Mouse (Mus musculus) c-Kit-positive CD71-negative TER-119-negative erythroid progenitor cells, embryonic 14.5 days (primary cell): ENCODE measurements around the gene Mylk4.

Source experiments
- DNase-seq: peaks from one replicate; pipeline ENCODE4 v3.0.0-alpha.2; 2013; ENCODE audit warnings: low read depth

The Mylk4 gene

DNA sequence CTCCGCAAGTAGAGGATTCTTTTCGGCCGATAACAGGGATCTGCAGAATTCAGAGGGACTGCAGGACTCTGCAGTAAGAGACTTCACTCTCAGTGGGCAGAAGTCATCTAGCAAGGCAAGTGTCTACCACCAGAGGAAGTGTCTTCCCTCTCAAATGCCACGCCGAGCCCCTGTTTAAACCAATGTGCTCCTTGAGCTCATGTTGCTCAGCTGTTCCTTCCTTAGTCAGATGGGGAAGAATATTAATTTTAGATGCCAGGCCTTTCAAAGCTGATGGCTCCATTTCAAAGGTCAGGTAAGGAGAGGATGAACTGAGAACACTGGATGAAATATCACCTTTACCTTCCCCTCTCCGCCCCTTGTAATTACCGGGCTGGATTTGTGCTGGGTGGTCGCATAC, at the start of gene Mylk4:
Gene Mylk4 (minus strand): TSS at position 139 of the 400 bp plus-strand sequence.
- DNase-seq = no peak

GRCm38 (mm10) chr13:32833237-32833636, 49.5 kb upstream of the Mylk4 start:
- no peak for DNase-seq

- no peak for DNase-seq
Observed at GRCm38 (mm10) chr13:32832776-32833175, 49.0 kb upstream of the Mylk4 start.

DNA sequence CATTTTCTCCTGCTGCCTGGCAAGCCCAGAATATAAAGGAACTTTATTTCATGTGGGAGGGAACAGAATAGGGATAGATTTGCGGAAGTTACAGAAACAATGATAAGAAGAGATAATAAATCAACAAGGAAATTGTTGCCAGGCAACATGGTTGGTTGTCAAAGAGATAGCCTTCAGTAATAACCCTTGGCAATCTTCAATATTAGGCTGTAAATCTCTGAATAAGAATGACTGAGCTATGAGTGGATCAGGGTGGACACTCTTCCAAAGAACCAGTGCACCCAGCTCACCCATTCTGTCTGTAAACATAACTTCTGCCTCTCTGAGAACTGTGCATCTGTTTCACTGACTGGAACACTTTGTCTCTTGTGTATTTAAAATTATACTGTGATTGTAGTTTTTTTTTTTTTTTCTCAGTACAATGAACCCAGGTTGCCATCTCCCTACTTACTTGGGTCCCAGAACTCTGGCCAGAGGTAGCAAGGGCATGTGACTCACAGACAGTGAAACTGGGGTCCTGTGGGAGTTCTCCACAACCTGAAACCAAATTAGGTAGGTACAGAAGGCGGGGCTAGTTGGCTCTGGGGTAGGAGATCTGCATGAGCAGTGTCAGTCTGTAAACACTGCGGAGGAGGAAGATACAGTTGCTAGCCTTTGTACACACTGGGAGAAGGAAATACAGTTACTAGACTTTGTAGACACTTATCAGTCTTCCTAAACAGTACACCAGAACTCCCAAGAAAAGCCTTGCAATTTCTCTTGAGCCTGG, 47.9 kb upstream of the Mylk4 start:
- DNase-seq = no peak

DNA sequence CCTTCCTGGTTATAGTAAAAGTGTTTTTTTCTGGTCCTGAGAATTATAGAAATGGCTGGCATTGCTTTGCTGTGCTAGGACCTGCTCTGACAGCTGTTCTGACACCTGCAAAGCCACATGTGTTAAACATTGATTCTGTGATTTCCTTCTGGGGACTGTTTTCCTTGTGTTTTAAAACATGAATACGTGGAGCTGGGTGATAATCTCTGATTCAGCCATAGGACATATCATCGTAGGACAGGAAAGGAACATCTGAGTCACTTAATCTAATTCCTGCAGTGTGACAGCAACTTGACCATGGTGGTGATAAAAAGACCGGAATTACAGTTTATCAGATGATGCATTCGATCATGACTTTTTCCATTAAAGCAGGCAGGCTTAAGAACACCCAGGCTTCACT, 45.1 kb upstream of the Mylk4 start:
- DNase-seq = no peak

- DNase-seq = no peak
Observed at GRCm38 (mm10) chr13:32827951-32828350, 44.2 kb upstream of the Mylk4 start.

DNA sequence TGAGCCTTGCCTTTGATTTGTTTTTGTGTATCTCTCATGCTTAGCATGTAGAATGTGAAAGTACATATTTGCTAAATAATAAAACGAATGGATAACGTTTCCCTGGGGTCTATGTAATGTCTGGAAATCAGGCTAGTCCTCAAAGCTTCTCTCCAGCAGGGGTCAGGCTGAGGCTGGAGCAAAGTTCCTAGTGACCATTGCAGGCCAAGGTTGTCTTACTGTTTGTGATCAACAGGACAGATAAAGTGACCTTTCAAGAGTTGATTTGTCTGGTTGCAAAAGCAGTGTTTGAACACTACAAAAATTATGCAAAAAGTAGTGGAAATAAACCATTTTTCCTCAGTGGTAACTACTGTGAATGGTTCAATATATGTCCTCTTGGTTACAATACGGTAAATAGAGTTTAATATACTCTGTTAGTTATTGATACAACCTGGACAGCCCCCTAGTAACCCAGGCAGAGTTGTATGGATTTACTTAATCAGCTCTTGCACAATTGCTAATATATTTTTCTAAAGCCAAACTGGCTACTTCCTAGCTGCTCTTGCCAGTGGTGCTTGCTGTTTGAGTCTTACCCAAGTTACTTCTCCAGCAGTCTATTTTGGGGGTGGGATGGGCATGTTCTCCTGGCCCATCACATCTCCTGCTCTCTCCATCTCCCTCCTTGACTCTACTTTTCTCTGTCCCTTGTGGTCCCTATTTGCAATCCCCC, 43.5 kb upstream of the Mylk4 start:
- no peak for DNase-seq

- no peak for DNase-seq
Observed at GRCm38 (mm10) chr13:32825546-32825945, 41.8 kb upstream of the Mylk4 start.

DNA sequence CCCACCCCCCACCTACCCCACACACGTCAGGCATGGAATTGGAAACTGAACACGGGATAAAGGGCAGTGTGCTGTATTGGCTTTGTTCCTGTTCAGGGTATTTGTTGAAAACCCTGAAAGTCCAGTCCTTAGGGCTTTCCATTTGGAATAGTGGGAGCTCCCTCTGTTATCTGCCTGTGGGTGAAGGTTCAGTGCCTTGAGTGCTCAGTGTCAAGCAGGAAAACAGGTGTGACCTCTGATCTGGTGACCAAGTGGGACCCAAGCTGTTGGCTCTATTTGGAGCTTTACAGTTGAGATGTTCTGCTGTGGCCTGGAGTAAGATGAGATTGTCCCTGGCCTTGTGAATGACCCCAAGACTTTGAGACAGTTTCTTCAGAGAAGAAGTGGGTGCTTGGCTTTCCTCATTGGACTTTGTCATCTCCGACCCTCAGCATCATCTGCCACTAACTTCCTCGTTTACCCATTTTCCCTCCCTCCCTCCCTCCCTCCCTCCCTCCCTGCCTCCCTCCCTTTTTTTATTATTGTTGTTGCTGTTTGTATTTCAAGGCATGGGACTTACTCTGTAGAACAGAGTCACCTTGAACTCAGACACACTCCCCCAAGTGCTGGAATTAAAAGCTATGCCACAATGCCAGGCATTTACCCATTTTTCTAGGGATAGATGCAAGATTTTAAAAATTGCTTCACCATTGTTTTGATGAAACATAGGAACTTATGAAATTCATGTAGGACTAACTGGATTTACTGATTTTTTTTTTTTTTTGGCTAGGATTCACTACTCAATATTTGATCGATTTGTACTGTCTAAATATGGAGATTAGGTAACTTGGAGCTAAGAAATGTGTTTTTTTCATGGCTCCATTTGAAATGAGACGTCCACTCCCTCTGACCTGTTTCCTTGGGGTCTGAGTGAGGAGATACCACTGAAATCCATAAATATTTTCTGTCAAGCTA, 40.9 kb upstream of the Mylk4 start:
- DNase-seq = no peak

DNA sequence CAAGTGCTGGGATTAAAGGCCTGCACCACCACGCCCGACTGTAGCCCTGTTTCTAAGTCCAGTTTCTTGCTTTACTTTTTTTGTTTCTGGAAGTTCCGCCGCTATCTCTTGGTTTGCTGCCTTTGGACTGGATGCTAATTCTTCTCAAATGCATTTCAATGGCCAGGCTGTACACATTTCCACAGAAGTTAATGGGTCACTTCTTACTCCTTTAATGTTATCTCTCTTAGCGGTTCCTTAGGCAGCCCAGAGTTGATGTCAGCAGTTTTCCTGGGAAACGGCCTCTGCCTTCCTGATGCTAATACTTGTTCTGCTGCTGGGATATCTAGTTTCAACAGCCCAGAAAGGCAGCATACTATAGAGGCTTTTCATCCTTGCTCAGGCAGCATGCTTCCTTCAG, 39.4 kb upstream of the Mylk4 start:
- no peak for DNase-seq

DNA sequence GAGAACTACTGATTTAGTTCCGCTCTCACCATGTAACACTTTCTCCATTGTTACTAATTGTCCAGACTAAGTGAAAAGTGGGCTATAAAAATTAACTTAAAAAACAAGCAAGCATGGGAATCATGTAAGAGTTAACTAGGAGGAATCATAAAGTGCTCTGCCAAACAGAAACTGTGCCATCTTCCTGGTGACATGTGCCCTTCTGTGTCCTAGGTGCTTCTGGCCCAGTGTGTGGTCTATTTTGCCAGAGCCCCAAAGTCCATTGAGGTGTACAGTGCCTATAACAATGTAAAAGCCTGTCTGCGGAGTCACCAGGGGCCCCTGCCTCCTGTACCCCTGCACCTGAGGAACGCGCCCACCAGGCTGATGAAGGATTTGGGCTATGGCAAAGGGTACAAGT, 37.9 kb upstream of the Mylk4 start:
- DNase-seq = no peak

DNA sequence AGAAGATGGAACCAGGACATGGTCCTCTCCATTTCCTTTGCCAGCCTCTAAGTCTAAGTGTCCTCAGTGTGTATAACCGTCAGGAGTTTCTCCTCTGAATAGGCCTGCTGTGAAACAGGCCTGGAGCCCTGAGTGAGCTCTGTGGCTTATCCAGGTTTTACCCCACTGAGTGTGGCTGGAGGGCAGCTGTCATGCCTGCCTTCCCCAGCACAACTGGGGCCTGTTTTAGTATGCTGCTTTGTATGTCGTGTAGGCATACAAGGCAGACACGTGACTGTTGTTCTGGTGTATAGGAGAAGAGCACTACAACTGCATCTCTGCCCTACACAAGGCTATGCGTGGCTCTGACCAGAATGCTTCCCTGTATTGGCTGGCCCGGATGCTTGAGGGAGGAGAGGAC, 36.2 kb upstream of the Mylk4 start:
- no peak for DNase-seq

DNA sequence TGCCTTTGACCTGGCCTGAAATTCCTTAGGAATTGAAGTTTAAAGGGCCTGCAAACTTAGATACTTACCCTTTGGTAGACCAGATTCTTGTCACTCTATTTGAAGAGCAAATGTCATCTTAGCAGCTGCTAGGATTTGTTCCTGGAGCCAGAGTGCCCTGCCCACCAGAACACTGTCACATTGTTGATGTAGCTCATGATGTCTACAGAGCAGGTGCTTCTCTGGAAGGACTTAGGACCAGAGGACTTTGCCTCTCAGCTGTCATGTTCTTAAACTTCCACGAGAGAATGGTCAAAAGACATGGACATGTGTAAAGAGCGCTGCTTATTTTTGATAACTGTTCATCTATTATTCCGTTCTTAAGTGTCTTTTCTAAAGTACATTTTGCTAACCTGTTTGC, 35.5 kb upstream of the Mylk4 start:
- no peak for DNase-seq

- DNase-seq = no peak
Observed at GRCm38 (mm10) chr13:32807624-32808023, 23.9 kb upstream of the Mylk4 start.

- DNase-seq = no peak
Observed at GRCm38 (mm10) chr13:32806820-32807219, 23.1 kb upstream of the Mylk4 start.

GRCm38 (mm10) chr13:32803701-32804345, 20.1 kb upstream of the Mylk4 start:
- no peak for DNase-seq

GRCm38 (mm10) chr13:32802259-32803081, 18.7 kb upstream of the Mylk4 start, which contains the start of gene D930007J09Rik:
D930007J09Rik (minus strand) TSS chr13:32802849.
- peak; percentile 5 for DNase-seq

DNA sequence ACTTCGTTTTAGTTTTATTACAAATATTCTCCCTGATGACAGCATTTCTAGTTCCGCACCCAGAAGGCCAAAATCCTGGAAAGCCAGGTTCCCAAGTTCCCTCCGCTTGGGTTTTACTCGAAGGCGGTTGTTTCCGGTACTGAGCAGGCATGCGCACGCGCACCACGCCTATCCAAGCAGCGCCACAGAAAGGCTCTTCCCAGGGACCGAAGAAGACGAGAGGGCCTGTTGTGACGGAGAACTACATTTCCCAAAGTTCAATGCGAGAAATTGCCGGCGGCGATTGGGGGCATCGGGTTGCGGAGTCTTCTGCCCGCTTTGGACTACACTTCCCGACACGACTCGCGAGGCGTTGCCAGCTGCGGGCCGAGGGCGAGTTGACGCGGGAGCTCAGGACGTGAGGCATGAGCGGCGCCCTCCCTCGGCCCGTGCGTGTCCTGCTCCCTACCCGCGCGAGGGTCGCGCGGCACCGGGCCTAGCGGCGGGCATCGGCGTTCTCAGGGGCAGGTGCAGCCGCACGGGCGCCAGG, 18.0 kb upstream of the Mylk4 start, which contains the start of gene Wrnip1:
Gene Wrnip1 (plus strand): TSS at position 346 of the 529 bp plus-strand sequence.
- peak; percentile 94 for DNase-seq

- peak; percentile 40 for DNase-seq
Observed at GRCm38 (mm10) chr13:32800859-32801258, 17.1 kb upstream of the Mylk4 start.

DNA sequence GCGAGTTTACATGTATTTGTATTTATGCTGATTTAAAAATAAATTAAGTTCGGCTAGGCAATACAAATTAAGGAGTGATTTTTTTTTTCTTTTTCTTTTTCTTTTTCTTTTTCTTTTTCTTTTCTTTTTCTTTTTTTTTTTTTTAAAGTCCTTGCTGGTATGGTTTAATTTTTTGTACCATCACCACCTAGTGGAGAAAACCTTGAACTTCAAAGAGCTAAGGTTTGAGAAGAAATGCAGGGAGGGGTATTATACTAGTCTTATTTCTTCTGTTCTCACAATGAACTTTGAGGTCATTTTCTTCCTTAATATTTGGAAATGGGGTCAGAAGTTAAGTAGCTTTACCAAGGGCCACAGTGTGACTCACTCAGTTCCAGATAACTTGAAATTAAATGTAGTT, 15.4 kb upstream of the Mylk4 start:
- peak; percentile 25 for DNase-seq

DNA sequence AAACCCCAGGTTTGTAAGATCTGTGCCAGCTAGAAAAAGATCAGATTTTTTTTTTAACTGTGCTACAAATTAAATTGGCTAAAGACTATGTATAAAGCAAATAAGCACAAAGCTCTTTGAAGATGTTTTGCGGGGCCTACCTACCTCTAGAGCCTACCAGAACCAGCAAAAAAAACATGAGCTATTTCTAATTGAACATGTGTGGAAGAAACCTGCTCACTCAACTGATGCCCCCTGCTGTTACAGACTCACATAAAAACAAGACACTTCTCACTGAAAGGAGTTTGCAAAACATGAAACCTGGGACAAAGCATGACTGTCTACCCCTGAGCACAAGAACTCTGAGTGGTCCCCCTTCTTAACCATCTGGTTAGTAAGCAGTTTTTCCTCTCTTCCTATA, 13.3 kb upstream of the Mylk4 start:
- DNase-seq = no peak
